Mouse (Mus musculus) induced T-regulatory cell, adult 2 months (primary cell): ENCODE measurements around the gene Rasal1.

ENCODE experiments used
- DNase-seq: peaks from one replicate; pipeline ENCODE4 v3.0.0-alpha.2; 2012; ENCODE audit warnings: low read depth

Rasal1 gene

DNA sequence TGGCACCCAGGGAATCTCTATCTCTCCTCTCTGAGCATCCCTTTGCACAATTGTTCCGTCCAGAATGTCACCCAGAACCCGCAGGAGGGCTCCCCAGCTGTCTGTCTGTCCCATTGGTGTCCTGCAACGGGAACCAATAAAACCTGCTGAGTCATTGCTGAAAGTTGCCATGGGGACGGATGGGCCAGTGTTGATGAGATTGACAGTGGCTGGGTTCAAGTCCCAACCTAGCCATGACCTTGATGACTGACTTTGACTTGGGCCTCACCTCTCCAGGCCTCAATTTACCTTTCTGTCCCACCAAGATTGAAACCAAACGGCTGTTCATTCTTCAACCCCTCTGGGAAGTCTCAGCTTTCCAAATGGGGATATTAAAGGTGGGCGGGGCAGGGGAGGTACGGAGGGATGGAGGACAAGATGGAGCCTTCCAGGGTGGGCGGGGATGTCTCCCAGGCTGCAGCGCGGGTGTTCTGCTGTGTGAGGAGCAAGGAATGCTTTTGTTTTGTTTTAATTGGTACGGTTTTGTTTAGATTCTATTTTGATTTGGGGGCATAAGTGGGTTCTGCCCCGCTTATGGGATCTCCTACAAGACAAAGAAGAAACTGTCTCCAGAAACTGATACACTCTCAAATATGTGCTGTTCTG, 77.3 kb downstream of the Rasal1 start:
- DNase-seq = no peak
